Mouse (Mus musculus) embryonic fibroblast, embryonic 13.5 days (primary cell): ENCODE measurements around the gene Sdk2. TPM values are rescaled to one million over a fixed set of nuclear protein-coding genes. Genes with fewer than 3 reads are reported as not detected.

Experiments used
- H3K27ac ChIP-seq: 2 replicates; pipeline ENCODE4 v1.5.1; 2012; ENCODE audit warnings: low read length, control low read depth, inconsistent platforms; ENCODE audit not compliant: insufficient read depth
- H3K4me1 ChIP-seq: 2 replicates; pipeline ENCODE4 v1.6.1; 2011; ENCODE audit warnings: low read length; ENCODE audit not compliant: control insufficient read depth, insufficient read depth
- H3K4me3 ChIP-seq: 2 replicates; pipeline ENCODE4 v1.5.1; 2011; ENCODE audit warnings: mild to moderate bottlenecking, control low read depth, low read length; ENCODE audit not compliant: insufficient read depth
- CTCF ChIP-seq: IDR thresholded peaks from 2 replicates; pipeline ENCODE4 v1.5.1; 2011; ENCODE audit warnings: mild to moderate bottlenecking, control low read depth, low read length, moderate library complexity, borderline replicate concordance; ENCODE audit not compliant: insufficient read depth
- POLR2A ChIP-seq: IDR thresholded peaks from 2 replicates; pipeline ENCODE4 v1.6.1; 2011; ENCODE audit warnings: low read depth, mild to moderate bottlenecking, control low read depth, low read length, moderate library complexity
- polyA plus RNA-seq: library from polyadenylated mRNA; stranded (reverse); fragments of >200 nt; gene quantifications from 2 replicates; pipeline ENCODE4 v1.2.4, GENCODE M21; 2011; ENCODE audit warnings: low read depth; ENCODE audit not compliant: missing spikeins, insufficient read length

Sdk2 gene
- polyA plus RNA-seq, 1 experiment: 0.83 TPM

DNA sequence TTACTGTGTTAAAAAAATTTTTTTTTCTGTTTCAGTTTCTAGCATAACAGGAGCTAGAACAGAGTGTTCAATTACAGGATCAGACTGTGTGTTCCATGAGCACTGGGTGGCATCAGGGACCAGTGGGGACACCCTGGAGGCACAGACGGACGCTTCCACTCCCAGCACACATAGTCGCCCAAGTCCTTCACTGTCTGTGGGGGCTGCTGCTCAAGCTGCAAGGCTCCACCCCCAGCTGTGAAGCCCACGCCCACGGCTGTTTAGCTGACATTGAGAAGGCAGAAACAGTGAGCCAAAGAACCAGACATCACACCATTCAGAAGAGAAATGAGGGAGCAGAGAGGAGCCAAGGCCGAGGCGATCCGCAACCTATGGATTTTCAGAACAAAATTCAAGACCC is 3.3 kb upstream of the Sdk2 start:
- Histone ChIP-seq H3K4me1 (no peaks in the 10 kb centered on the region), H3K4me3 (no peak overlapping the region), H3K27ac (no peak overlapping the region)
- TF ChIP-seq POLR2A: no peak
- TF ChIP-seq CTCF: no peak

DNA sequence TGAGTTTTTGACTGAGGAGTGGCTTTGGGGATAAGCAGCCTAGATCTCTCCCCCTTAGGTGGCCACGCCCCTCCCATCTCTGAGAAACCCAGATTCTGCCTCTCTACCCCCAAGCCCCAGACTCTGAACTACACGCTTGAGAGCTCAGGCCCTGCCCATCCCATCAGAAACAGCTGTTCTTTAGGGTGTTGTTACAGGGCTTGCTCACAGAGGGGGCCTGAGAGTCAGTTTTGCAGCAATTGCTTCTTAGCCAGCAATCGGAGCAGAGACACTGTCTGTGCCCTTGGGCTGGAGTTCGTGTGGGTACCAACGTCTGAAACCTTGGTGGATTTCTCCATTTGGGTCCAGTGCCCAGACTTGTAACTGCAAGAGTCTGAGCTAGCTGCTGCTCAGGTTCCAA is 1.5 kb upstream of the Sdk2 start:
- Histone ChIP-seq H3K4me1 (no peaks in the 10 kb centered on the region), H3K27ac (no peak overlapping the region)

DNA sequence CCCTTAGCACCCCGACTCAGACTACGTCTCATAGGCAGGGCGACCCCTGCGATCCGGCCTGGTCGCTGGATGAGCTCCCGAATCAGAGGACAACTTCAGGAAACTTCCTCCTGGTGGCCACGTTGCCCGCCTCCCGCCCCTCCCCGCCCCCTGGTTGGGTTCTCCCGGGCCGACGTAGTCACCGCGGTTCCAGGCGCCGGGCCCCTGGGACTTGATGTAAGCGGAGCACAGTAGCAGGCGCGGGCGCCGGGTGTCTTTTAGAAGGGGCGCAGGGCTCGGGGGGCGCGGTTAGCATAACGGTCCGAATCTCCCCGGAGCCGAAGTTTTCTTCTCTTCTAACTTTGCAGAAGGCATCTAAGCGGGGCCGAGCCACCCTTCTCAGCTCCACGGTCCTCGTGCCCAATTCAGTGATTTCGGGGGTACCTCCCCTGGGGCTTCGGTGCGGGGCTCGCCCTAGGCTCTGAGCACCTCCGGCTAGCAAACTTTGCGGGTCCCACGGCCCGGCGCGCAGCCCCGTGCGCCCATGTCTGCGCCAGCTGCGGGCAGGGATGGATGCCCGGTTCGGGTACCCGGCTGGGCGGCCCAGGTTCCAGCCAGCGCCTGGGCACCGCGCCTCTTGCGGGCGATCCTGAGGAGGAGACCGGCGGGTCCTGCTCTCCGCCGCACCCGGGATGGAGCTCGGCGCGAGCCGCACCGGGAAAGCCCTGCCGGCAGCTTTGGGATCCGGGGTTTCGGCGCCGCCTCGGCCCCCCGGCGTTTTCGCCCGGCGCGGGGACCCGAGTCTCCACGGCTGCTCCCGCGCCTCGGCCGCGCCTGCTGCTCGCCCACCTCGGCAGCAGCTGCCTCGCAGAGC is 522 bp downstream of the Sdk2 start:
- Histone ChIP-seq H3K4me1 (no peaks in the 10 kb centered on the region), H3K4me3 (peak overlapping the region; percentile 55), H3K27ac (no peak overlapping the region)
- TF ChIP-seq CTCF (no peak), POLR2A (no peak)

More for the DNA sequence above, 1.5 kb upstream of the Sdk2 start:
- TF ChIP-seq CTCF: no peak
- TF ChIP-seq POLR2A: no peak
- H3K4me3 ChIP-seq: no peak overlapping the region

DNA sequence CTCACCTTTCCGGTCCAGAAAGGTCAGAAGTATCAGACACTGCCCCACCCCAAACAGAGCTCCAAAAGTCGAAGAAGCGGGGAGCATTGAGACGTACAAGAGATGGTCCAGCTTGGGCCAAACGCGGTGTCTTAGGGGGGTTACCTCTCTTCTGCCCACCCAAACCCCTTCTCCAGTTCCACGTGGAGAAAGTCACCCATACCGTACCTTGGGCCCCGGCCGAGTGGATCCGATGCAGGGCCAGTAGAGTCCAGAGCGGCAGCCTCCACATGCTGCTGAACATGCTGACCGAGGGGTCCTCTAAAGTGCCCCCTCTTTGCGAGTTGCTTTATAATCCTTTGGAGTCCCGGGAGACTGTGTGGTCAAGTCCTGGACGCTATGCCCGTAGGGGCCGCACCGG is 1.2 kb downstream of the Sdk2 start:
- H3K4me3 ChIP-seq: peak overlapping the region; percentile 55; the same call in 1 of the 2 replicates
- no peak overlapping the region for H3K27ac ChIP-seq
- TF ChIP-seq POLR2A: no peak
- TF ChIP-seq CTCF: no peak
- H3K4me1 ChIP-seq: no peaks in the 10 kb centered on the region

DNA sequence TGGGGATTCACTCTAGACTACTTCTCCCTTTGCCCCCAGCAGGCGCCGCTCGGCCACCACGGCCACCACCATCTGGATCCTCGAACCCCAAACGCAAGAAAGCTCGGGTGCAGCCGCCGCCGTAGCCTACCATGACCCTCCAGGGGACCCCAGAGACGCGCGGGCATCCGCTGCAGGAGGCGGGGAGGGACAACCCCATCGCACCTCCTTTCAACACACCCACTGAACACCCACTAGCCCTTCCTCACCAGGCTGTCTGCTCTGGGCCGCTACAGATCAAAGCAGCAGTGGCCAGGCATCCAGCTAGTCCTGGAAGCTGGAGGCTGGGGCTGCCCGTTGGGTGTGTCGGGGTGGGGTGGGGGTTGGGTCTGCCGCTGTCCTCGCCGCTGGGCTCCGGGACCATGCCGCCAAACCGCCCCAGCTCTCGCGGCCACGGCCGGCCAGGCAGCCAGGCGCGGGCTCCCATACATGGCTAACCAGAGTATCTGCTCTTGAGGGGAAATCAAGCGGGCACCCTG is 1.9 kb downstream of the Sdk2 start:
- Histone ChIP-seq H3K4me1 (no peaks in the 10 kb centered on the region), H3K4me3 (peak overlapping the region; percentile 55; the same call in 1 of the 2 replicates), H3K27ac (no peak overlapping the region)
- TF ChIP-seq POLR2A: no peak
- TF ChIP-seq CTCF: no peak

DNA sequence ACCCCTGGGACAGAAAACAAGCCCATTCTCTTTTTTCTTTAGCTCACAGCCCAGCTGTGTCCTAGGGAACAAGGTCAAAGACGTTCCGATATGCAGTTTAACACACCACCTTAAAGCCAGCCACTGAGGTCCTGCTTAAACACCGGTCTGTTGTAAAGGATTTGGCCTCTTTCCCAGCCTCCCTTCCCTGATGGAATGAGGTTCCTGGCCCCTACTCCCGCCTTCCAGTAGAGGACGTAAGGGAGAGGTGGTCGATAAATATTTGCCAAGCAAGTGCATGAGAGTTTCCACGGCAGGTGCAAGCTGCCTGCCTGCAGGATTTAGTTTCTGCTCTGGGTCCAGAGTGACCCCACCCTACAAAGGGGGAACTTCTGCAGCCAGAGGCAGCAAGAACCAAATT is 4.9 kb downstream of the Sdk2 start:
- H3K4me1 ChIP-seq: no peaks in the 10 kb centered on the region
- no peak overlapping the region for H3K27ac ChIP-seq
- TF ChIP-seq CTCF: no peak
- TF ChIP-seq POLR2A: no peak
- no peak overlapping the region for H3K4me3 ChIP-seq

DNA sequence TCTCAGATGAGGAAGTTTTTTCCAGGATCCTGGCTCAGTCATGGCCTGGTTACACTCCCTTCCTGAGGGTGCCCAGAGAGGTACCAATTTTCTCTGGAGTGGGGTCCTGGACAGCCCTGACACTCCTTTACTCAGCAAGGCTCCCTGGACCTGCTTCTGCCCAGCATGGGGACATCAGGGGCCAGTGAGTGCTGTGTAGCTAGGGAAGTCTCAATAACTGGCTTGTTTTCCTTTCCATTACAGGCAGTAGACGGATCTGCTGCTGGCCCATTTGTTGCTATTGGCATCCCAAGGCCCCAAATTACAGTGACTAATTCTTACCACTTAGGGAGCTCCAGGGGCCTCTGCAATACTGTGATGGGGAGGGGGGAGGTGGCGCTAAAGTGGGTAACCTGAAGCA is 5.6 kb downstream of the Sdk2 start:
- H3K4me3 ChIP-seq: no peak overlapping the region
- H3K4me1 ChIP-seq: no peaks in the 10 kb centered on the region
- H3K27ac ChIP-seq: no peak overlapping the region
- TF ChIP-seq CTCF (no peak), POLR2A (no peak)

DNA sequence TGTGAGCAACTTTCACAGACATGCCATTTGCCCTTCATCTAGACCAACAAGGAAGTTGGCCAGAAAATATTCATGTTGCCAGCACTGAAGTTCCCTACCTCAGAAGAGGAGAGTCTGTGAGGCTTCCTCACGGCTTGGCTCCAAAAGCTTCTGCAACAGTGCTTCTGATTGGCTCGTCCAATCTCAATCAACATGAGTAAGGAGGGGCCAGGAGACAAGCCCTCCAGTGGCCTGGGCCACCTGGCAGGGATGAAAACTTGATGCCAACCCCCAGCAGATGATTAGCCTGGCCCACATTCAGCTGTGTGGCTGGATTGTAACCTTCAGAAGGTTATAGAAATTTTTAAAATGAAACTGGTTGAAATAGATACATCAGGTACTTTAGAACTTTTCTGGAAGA is 10.5 kb downstream of the Sdk2 start:
- H3K4me1 ChIP-seq: no peaks in the 10 kb centered on the region
- H3K27ac ChIP-seq: no peak overlapping the region
- TF ChIP-seq CTCF (no peak), POLR2A (no peak)
- no peak overlapping the region for H3K4me3 ChIP-seq

DNA sequence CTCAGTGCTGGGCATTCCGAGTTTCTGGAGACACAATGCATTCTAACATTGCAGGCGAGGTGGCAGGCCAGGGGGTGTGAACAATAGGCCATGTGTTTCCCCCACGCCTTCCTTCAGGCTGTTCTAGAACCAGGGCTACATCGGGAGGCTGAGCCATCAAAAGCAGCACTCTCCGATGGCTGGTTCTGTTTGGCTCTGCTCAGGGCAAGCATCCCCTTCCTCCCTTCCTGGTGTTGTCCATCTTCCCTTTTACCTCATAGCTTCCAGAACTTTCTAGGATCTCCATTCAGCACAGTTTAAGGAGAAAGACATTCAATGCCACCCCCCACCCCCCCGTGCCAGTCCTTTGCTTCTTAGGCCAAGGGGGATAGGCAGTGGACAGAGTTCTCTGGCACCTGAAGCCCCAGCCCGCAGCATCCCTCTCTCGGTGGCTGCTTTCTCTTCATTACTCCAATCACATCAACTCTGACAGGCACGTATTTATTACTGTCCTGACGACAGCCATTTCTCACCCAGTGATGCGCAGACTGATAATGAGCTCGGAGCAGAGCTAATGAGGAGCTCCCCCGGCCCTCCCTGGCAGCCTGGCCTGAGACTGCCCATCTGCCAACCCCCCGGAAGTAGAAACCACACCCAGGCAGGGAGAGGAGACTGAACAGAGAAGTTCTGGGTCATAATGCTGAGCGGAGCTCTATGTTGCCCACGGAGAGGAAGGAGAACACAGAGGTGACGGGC is 12.1 kb downstream of the Sdk2 start:
- TF ChIP-seq POLR2A: no peak
- no peak for TF ChIP-seq CTCF
- no peak overlapping the region for H3K27ac ChIP-seq
- H3K4me1 ChIP-seq: no peaks in the 10 kb centered on the region
- H3K4me3 ChIP-seq: no peak overlapping the region

DNA sequence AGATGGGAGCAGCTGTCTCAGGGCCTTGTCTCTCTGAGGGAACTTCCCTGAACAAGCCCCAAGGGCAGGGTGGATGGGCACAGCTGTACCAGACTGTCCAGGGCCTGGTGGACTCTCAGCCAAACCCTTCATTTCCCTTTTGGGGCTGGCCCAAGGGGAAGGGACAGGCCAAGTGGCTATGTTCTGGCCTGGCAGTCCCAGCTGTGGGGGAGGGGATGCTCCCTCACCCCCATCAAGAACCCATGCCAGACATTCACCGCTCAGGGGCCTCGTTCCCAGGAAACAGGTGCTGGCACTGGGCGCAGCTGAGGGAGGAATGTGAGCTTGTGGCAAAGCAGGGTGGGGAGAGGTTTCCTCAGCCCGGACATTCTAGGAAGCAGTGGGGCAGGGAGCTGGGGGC is 15.5 kb downstream of the Sdk2 start:
- Histone ChIP-seq H3K4me1 (no peaks in the 10 kb centered on the region), H3K4me3 (no peak overlapping the region), H3K27ac (no peak overlapping the region)
- TF ChIP-seq CTCF: no peak
- TF ChIP-seq POLR2A: no peak
